Mouse (Mus musculus) limb, embryonic 15.5 days (tissue): Measurements from ENCODE around the gene Ercc2. TPM values are rescaled to one million over a fixed set of nuclear protein-coding genes. Genes with fewer than 3 reads are reported as not detected.

Experiments
- ATAC-seq: fragments of 200-750 bp; cut with Nextera tagmentation; 2 replicates; pipeline ENCODE4 v1.8.0; 2017; ENCODE audit warnings: low read depth, moderate TSS enrichment; ENCODE audit not compliant: insufficient number of reproducible peaks, low FRiP score, low TSS enrichment
- H3K27ac ChIP-seq: fragments of 300-500 bp; sonication (generic); 2 replicates; pipeline ENCODE4 v1.5.1; 2015; ENCODE audit warnings: moderate library complexity, mild to moderate bottlenecking, inconsistent platforms
- H3K27me3 ChIP-seq: fragments of 300-500 bp; sonication (generic); 2 replicates; pipeline ENCODE4 v1.6.1; 2015; ENCODE audit warnings: inconsistent platforms
- H3K36me3 ChIP-seq: fragments of 300-500 bp; sonication (generic); 2 replicates; pipeline ENCODE4 v1.6.1; 2015; ENCODE audit warnings: inconsistent platforms
- H3K4me1 ChIP-seq: fragments of 300-500 bp; sonication (generic); 2 replicates; pipeline ENCODE4 v1.6.1; 2015; ENCODE audit warnings: inconsistent platforms
- H3K4me2 ChIP-seq: fragments of 300-500 bp; sonication (generic); 2 replicates; pipeline ENCODE4 v1.6.1; 2015; ENCODE audit warnings: mild to moderate bottlenecking, inconsistent platforms
- H3K4me3 ChIP-seq: fragments of 300-500 bp; sonication (generic); 2 replicates; pipeline ENCODE4 v1.5.1; 2015; ENCODE audit warnings: mild to moderate bottlenecking, inconsistent platforms
- H3K9ac ChIP-seq: fragments of 300-500 bp; sonication (generic); 2 replicates; pipeline ENCODE4 v1.6.1; 2015; ENCODE audit warnings: inconsistent platforms
- H3K9me3 ChIP-seq: fragments of 300-500 bp; sonication (generic); 2 replicates; pipeline ENCODE4 v1.6.1; 2016; ENCODE audit warnings: inconsistent platforms
- WGBS: fragments of 180-500 bp; shearing (Covaris S2); methylation state at CpG from one replicate; pipeline ENCODE4 v1.1.7; 2015; 5-methylcytosine and 5-hydroxymethylcytosine counted together
- polyA plus RNA-seq: library from polyadenylated mRNA; unstranded; fragments of >200 nt; fragmentation: Nextera tagmentation; extraction: Ambion mirVana; gene quantifications from 2 replicates; pipeline ENCODE4 v1.2.1, GENCODE M21; 2015

The Ercc2 gene
- polyA plus RNA-seq, 1 experiment from 2014 or later: 14.9 TPM

- no peak for ATAC-seq
- 76% methylated on average over 5 of the region's 5 CpGs for WGBS
These were observed 30.0 kb downstream of the Ercc2 start for GRCm38 (mm10) chr7:19411783-19412182.

GRCm38 (mm10) chr7:19413525-19413924, 31.7 kb downstream of the Ercc2 start:
- H3K4me3 ChIP-seq: no peak overlapping the region
- no peaks in the 10 kb centered on the region for H3K36me3 ChIP-seq
- no peaks in the 10 kb centered on the region for H3K9me3 ChIP-seq
- no peak for ATAC-seq
- H3K27ac ChIP-seq: no peak overlapping the region
- no peak overlapping the region for H3K4me2 ChIP-seq
- H3K4me1 ChIP-seq: 0 out of 2 replicates have a peak, but pooled peaks cover 2% of the 10 kb centered on the region
- peaks cover 22% of the 10 kb centered on the region for H3K27me3 ChIP-seq
- 87% methylated on average over 3 of the region's 3 CpGs for WGBS
- no peak overlapping the region for H3K9ac ChIP-seq

More at GRCm38 (mm10) chr7:19411783-19412182, 30.0 kb downstream of the Ercc2 start:
- Histone ChIP-seq H3K27me3 (0 out of 2 replicates have a peak, but pooled peaks cover 5% of the 10 kb centered on the region), H3K36me3 (no peaks in the 10 kb centered on the region), H3K4me3 (no peak overlapping the region), H3K9me3 (no peaks in the 10 kb centered on the region), H3K27ac (no peak overlapping the region), H3K4me2 (no peak overlapping the region), H3K9ac (no peak overlapping the region), H3K4me1 (0 out of 2 replicates have a peak, but pooled peaks cover 2% of the 10 kb centered on the region)

GRCm38 (mm10) chr7:19416590-19416989, 34.8 kb downstream of the Ercc2 start:
- Histone ChIP-seq H3K4me3 (no peak overlapping the region), H3K27me3 (peaks cover 50% of the 10 kb centered on the region), H3K4me1 (peaks cover 12% of the 10 kb centered on the region), H3K9me3 (no peaks in the 10 kb centered on the region), H3K27ac (no peak overlapping the region), H3K36me3 (no peaks in the 10 kb centered on the region), H3K9ac (no peak overlapping the region), H3K4me2 (no peak overlapping the region)
- ATAC-seq: no peak
- WGBS: 71% methylated on average over 15 of the region's 15 CpGs

GRCm38 (mm10) chr7:19420121-19420520, 38.3 kb downstream of the Ercc2 start:
- ATAC-seq: no peak
- no peaks in the 10 kb centered on the region for H3K9me3 ChIP-seq
- H3K27me3 ChIP-seq: peaks cover 56% of the 10 kb centered on the region
- H3K36me3 ChIP-seq: peaks cover 3% of the 10 kb centered on the region
- no peak overlapping the region for H3K9ac ChIP-seq
- peaks cover 13% of the 10 kb centered on the region for H3K4me1 ChIP-seq
- H3K27ac ChIP-seq: no peak overlapping the region
- 5% methylated on average over 28 of the region's 28 CpGs for WGBS
- peak overlapping the region; percentile 20; the same call in 1 of the 2 replicates for H3K4me2 ChIP-seq
- H3K4me3 ChIP-seq: no peak overlapping the region

- H3K4me3 ChIP-seq: peak overlapping the region; percentile 28
These were observed 39.2 kb downstream of the Ercc2 start for GRCm38 (mm10) chr7:19420821-19421636.

GRCm38 (mm10) chr7:19423083-19423482, 41.3 kb downstream of the Ercc2 start:
- peaks cover 32% of the 10 kb centered on the region for H3K36me3 ChIP-seq

More at GRCm38 (mm10) chr7:19420821-19421636, 39.2 kb downstream of the Ercc2 start:
- no peak overlapping the region for H3K9ac ChIP-seq
- ATAC-seq: peak; percentile 74; the same call in 1 of the 2 replicates
- peaks cover 12% of the 10 kb centered on the region for H3K36me3 ChIP-seq
- H3K27me3 ChIP-seq: peaks cover 56% of the 10 kb centered on the region
- H3K27ac ChIP-seq: no peak overlapping the region
- WGBS: 11% methylated on average over 43 of the region's 43 CpGs
- no peaks in the 10 kb centered on the region for H3K9me3 ChIP-seq
- H3K4me2 ChIP-seq: peak overlapping the region; percentile 48
- H3K4me1 ChIP-seq: peaks cover 13% of the 10 kb centered on the region

GRCm38 (mm10) chr7:19424051-19424450, 42.2 kb downstream of the Ercc2 start:
- H3K27me3 ChIP-seq: peaks cover 31% of the 10 kb centered on the region
- no peak for ATAC-seq
- WGBS: 57% methylated on average over 4 of the region's 4 CpGs
- no peak overlapping the region for H3K9ac ChIP-seq
- no peak overlapping the region for H3K4me3 ChIP-seq
- H3K4me1 ChIP-seq: peaks cover 13% of the 10 kb centered on the region
- no peak overlapping the region for H3K27ac ChIP-seq
- H3K9me3 ChIP-seq: no peaks in the 10 kb centered on the region
- peaks cover 42% of the 10 kb centered on the region for H3K36me3 ChIP-seq
- H3K4me2 ChIP-seq: no peak overlapping the region

More at GRCm38 (mm10) chr7:19423083-19423482, 41.3 kb downstream of the Ercc2 start:
- Histone ChIP-seq H3K4me1 (peaks cover 13% of the 10 kb centered on the region), H3K27ac (no peak overlapping the region), H3K27me3 (peaks cover 40% of the 10 kb centered on the region), H3K4me3 (no peak overlapping the region), H3K4me2 (no peak overlapping the region), H3K9me3 (no peaks in the 10 kb centered on the region), H3K9ac (no peak overlapping the region)
- WGBS: 91% methylated on average over 3 of the region's 3 CpGs
- ATAC-seq: no peak

- peaks cover 3% of the 10 kb centered on the region; the same call in 1 of the 2 replicates for H3K4me1 ChIP-seq
- 77% methylated on average over 6 of the region's 6 CpGs for WGBS
- peaks cover 65% of the 10 kb centered on the region for H3K36me3 ChIP-seq
- H3K27me3 ChIP-seq: peaks cover 10% of the 10 kb centered on the region
- no peak for ATAC-seq
- H3K9me3 ChIP-seq: no peaks in the 10 kb centered on the region
- no peak overlapping the region for H3K4me2 ChIP-seq
- H3K4me3 ChIP-seq: no peak overlapping the region
- H3K9ac ChIP-seq: no peak overlapping the region
- no peak overlapping the region for H3K27ac ChIP-seq
These were observed 44.5 kb downstream of the Ercc2 start for GRCm38 (mm10) chr7:19426349-19426748.

GRCm38 (mm10) chr7:19426888-19427287, 45.1 kb downstream of the Ercc2 start:
- Histone ChIP-seq H3K27ac (no peak overlapping the region), H3K9ac (no peak overlapping the region), H3K36me3 (peaks cover 70% of the 10 kb centered on the region), H3K4me1 (no peaks in the 10 kb centered on the region), H3K4me3 (no peak overlapping the region), H3K4me2 (no peak overlapping the region), H3K27me3 (peaks cover 6% of the 10 kb centered on the region; the same call in 1 of the 2 replicates), H3K9me3 (no peaks in the 10 kb centered on the region)
- no peak for ATAC-seq
- WGBS: 80% methylated on average over 6 of the region's 6 CpGs

GRCm38 (mm10) chr7:19427999-19428650, 46.3 kb downstream of the Ercc2 start:
- Histone ChIP-seq H3K4me1 (no peaks in the 10 kb centered on the region), H3K9me3 (no peaks in the 10 kb centered on the region; the same call in 1 of the 2 replicates), H3K27me3 (no peaks in the 10 kb centered on the region), H3K36me3 (peaks cover 83% of the 10 kb centered on the region), H3K9ac (no peak overlapping the region), H3K27ac (no peak overlapping the region), H3K4me2 (no peak overlapping the region), H3K4me3 (no peak overlapping the region)
- 69% methylated on average over 15 of the region's 15 CpGs for WGBS
- ATAC-seq: no peak

- Histone ChIP-seq H3K9me3 (no peaks in the 10 kb centered on the region; the same call in 1 of the 2 replicates), H3K27me3 (no peaks in the 10 kb centered on the region), H3K9ac (no peak overlapping the region), H3K4me2 (no peak overlapping the region), H3K36me3 (peaks cover 99% of the 10 kb centered on the region), H3K4me1 (no peaks in the 10 kb centered on the region), H3K27ac (no peak overlapping the region), H3K4me3 (no peak overlapping the region)
- ATAC-seq: no peak
- WGBS: 74% methylated on average over 8 of the region's 8 CpGs
These were observed 47.9 kb downstream of the Ercc2 start for GRCm38 (mm10) chr7:19429726-19430125.

GRCm38 (mm10) chr7:19430402-19430801, 48.6 kb downstream of the Ercc2 start:
- Histone ChIP-seq H3K27ac (no peak overlapping the region), H3K4me1 (no peaks in the 10 kb centered on the region), H3K9ac (no peak overlapping the region), H3K4me2 (no peak overlapping the region), H3K4me3 (no peak overlapping the region), H3K9me3 (no peaks in the 10 kb centered on the region; the same call in 1 of the 2 replicates), H3K36me3 (peaks cover 99% of the 10 kb centered on the region), H3K27me3 (no peaks in the 10 kb centered on the region)
- ATAC-seq: no peak
- WGBS: 88% methylated on average over 6 of the region's 6 CpGs
